Mouse (Mus musculus) stomach, embryonic 16.5 days (tissue): Measurements from ENCODE around the gene Kmt2d. TPM values are rescaled to one million over a fixed set of nuclear protein-coding genes. Genes with fewer than 3 reads are reported as not detected.

Experiments
- ATAC-seq: fragments of 200-750 bp; cut with Nextera tagmentation; 2 replicates; pipeline ENCODE4 v1.8.0; 2017; ENCODE audit warnings: moderate number of reproducible peaks, moderate TSS enrichment; ENCODE audit not compliant: insufficient read depth, low FRiP score
- H3K27ac ChIP-seq: fragments of 300-500 bp; sonication (generic); 2 replicates; pipeline ENCODE4 v1.5.1; 2014; ENCODE audit warnings: low read length
- H3K27me3 ChIP-seq: fragments of 300-500 bp; sonication (generic); 2 replicates; pipeline ENCODE4 v1.6.1; 2014; ENCODE audit warnings: low read length, control low read depth, mixed read lengths; ENCODE audit not compliant: control insufficient read depth, insufficient read depth
- H3K36me3 ChIP-seq: fragments of 300-500 bp; sonication (generic); 2 replicates; pipeline ENCODE4 v1.6.1; 2014; ENCODE audit warnings: low read length; ENCODE audit not compliant: control insufficient read depth, insufficient read depth
- H3K4me1 ChIP-seq: fragments of 300-500 bp; sonication (generic); 2 replicates; pipeline ENCODE4 v1.6.1; 2014; ENCODE audit warnings: low read length, control low read depth, mixed read lengths; ENCODE audit not compliant: control insufficient read depth, insufficient read depth
- H3K4me2 ChIP-seq: fragments of 300-500 bp; sonication (generic); 2 replicates; pipeline ENCODE4 v1.6.1; 2014; ENCODE audit warnings: low read depth, low read length, mixed read lengths
- H3K4me3 ChIP-seq: fragments of 300-500 bp; sonication (generic); replicated peaks from 2 replicates; pipeline ENCODE4 v1.5.1; 2014; ENCODE audit warnings: mild to moderate bottlenecking, low read length
- H3K9ac ChIP-seq: fragments of 300-500 bp; sonication (generic); 2 replicates; pipeline ENCODE4 v1.6.1; 2014; ENCODE audit warnings: low read length
- H3K9me3 ChIP-seq: fragments of 300-500 bp; sonication (generic); replicated peaks from 2 replicates; pipeline ENCODE4 v1.6.1; 2016; ENCODE audit warnings: low read length, control low read depth; ENCODE audit not compliant: control insufficient read depth
- WGBS: fragments of 180-500 bp; shearing (Covaris S2); extraction: QIAGEN DNeasy Blood & Tissue Kit; methylation state at CpG from one replicate; pipeline ENCODE4 v1.1.7; 2014; 5-methylcytosine and 5-hydroxymethylcytosine counted together
- polyA plus RNA-seq: library from polyadenylated mRNA; unstranded; fragments of >200 nt; fragmentation: Nextera tagmentation; extraction: Ambion mirVana; gene quantifications from 2 replicates; pipeline ENCODE4 v1.2.1, GENCODE M21; 2015

The Kmt2d gene
- polyA plus RNA-seq, 1 experiment from 2014 or later = 11.4 TPM

- Histone ChIP-seq H3K4me1 (peaks cover 8% of the 10 kb centered on the region; the same call in 1 of the 2 replicates), H3K9ac (no peak overlapping the region), H3K27ac (no peak overlapping the region), H3K27me3 (no peaks in the 10 kb centered on the region), H3K9me3 (no peaks in the 10 kb centered on the region), H3K36me3 (no peaks in the 10 kb centered on the region), H3K4me3 (no peak overlapping the region), H3K4me2 (no peak overlapping the region)
- no peak for ATAC-seq
- WGBS = 17% methylated on average over 3 of the region's 3 CpGs
Observed at GRCm38 (mm10) chr15:98877331-98877730, 6.3 kb upstream of the Kmt2d start.

GRCm38 (mm10) chr15:98871916-98872888 lies 1.2 kb upstream of the Kmt2d start:
- H3K36me3 ChIP-seq = no peaks in the 10 kb centered on the region
- H3K4me3 ChIP-seq = peak overlapping the region; percentile 95
- peak overlapping the region; percentile 100 for H3K9ac ChIP-seq
- H3K27me3 ChIP-seq = no peaks in the 10 kb centered on the region
- H3K4me2 ChIP-seq = peak overlapping the region; percentile 64
- ATAC-seq = peak; percentile 83
- peaks cover 27% of the 10 kb centered on the region for H3K4me1 ChIP-seq
- under 1% methylated on average over 51 of the region's 51 CpGs for WGBS
- H3K9me3 ChIP-seq = no peaks in the 10 kb centered on the region
- peak overlapping the region; percentile 98 for H3K27ac ChIP-seq

- ATAC-seq = no peak
- Histone ChIP-seq H3K27ac (peak overlapping the region; percentile 98), H3K4me1 (peaks cover 30% of the 10 kb centered on the region), H3K4me3 (peak overlapping the region; percentile 95), H3K9me3 (no peaks in the 10 kb centered on the region), H3K9ac (peak overlapping the region; percentile 100), H3K27me3 (no peaks in the 10 kb centered on the region), H3K36me3 (peaks cover 13% of the 10 kb centered on the region), H3K4me2 (peak overlapping the region; percentile 98)
- WGBS = under 1% methylated on average over 15 of the region's 16 CpGs
Observed at GRCm38 (mm10) chr15:98870179-98871069, 580 bp downstream of the Kmt2d start.

GRCm38 (mm10) chr15:98869342-98870178 lies 1.4 kb downstream of the Kmt2d start:
- no peak for ATAC-seq
- Histone ChIP-seq H3K27ac (peak overlapping the region; percentile 98), H3K4me1 (peaks cover 30% of the 10 kb centered on the region), H3K9ac (peak overlapping the region; percentile 100), H3K36me3 (peaks cover 19% of the 10 kb centered on the region), H3K4me3 (peak overlapping the region; percentile 95), H3K4me2 (peak overlapping the region; percentile 98), H3K27me3 (no peaks in the 10 kb centered on the region), H3K9me3 (no peaks in the 10 kb centered on the region)
- WGBS = 6% methylated on average over 8 of the region's 8 CpGs

GRCm38 (mm10) chr15:98868346-98869063 lies 2.5 kb downstream of the Kmt2d start:
- Histone ChIP-seq H3K27me3 (no peaks in the 10 kb centered on the region), H3K4me3 (peak overlapping the region; percentile 95), H3K27ac (peak overlapping the region; percentile 98; the same call in 1 of the 2 replicates), H3K36me3 (peaks cover 30% of the 10 kb centered on the region), H3K4me1 (peaks cover 30% of the 10 kb centered on the region), H3K9me3 (no peaks in the 10 kb centered on the region), H3K9ac (peak overlapping the region; percentile 100), H3K4me2 (peak overlapping the region; percentile 98)
- ATAC-seq = no peak
- 24% methylated on average over 11 of the region's 11 CpGs for WGBS

- H3K36me3 ChIP-seq = peaks cover 40% of the 10 kb centered on the region
- H3K9ac ChIP-seq = peak overlapping the region; percentile 23; the same call in 1 of the 2 replicates
- no peaks in the 10 kb centered on the region for H3K27me3 ChIP-seq
- WGBS = 44% methylated on average over 6 of the region's 6 CpGs
- peaks cover 30% of the 10 kb centered on the region for H3K4me1 ChIP-seq
- ATAC-seq = no peak
- H3K27ac ChIP-seq = peak overlapping the region; percentile 28; the same call in 1 of the 2 replicates
- peak overlapping the region; percentile 98 for H3K4me2 ChIP-seq
- no peaks in the 10 kb centered on the region for H3K9me3 ChIP-seq
- peak overlapping the region; percentile 95; the same call in 1 of the 2 replicates for H3K4me3 ChIP-seq
Observed at GRCm38 (mm10) chr15:98867321-98867720, 3.7 kb downstream of the Kmt2d start.

- WGBS = 80% methylated on average over 5 of the region's 5 CpGs
- Histone ChIP-seq H3K4me2 (no peak overlapping the region), H3K27me3 (no peaks in the 10 kb centered on the region), H3K9me3 (no peaks in the 10 kb centered on the region), H3K27ac (no peak overlapping the region), H3K9ac (no peak overlapping the region; the same call in 1 of the 2 replicates), H3K4me3 (no peak overlapping the region), H3K36me3 (peaks cover 49% of the 10 kb centered on the region), H3K4me1 (peaks cover 30% of the 10 kb centered on the region)
- ATAC-seq = no peak
Observed at GRCm38 (mm10) chr15:98866501-98866900, 4.5 kb downstream of the Kmt2d start.

- Histone ChIP-seq H3K27ac (no peak overlapping the region), H3K9me3 (no peaks in the 10 kb centered on the region), H3K4me1 (peaks cover 30% of the 10 kb centered on the region), H3K4me2 (no peak overlapping the region), H3K9ac (no peak overlapping the region), H3K27me3 (no peaks in the 10 kb centered on the region), H3K36me3 (peaks cover 51% of the 10 kb centered on the region), H3K4me3 (no peak overlapping the region)
- 96% methylated on average over 8 of the region's 8 CpGs for WGBS
- ATAC-seq = no peak
Observed at GRCm38 (mm10) chr15:98865771-98866170, 5.2 kb downstream of the Kmt2d start.
